Mouse (Mus musculus): ENCODE data around the gene Stx1b. TPM values are rescaled to one million over a fixed set of nuclear protein-coding genes. Genes with fewer than 3 reads are reported as not detected.

Stx1b gene
- total and polyA plus RNA-seq, 3 experiments = 0.08 to 0.31 TPM; not detected in 1

DNA sequence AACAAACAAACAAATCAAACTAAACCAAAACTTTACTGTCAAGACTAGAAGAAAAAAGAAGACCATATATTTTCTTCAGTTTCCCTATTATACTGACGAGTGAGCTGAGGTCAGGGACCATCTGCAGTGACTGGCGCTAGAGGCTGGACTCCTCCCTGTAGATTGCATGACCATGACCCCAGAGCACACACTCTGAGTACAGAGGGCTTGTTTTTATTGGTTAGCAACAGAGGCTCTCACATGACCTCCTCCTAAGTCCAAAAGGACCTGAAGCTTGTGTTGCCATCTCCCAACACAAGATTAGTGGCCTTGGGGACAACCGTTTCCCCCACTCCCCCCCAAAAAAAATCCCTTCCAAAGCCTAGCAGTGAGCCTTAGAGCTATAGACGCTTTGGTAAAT lies 10.5 kb downstream of the Stx1b start:
- Histone ChIP-seq H3K4me3 (replicated peaks in 1 of 3; ENCODE audit: low read depth in 2 of 3, low read length in 2 of 3, poor library complexity in 1 of 3) (no peak overlapping the region), H3K9ac (ENCODE audit: insufficient read depth, low read depth) (no peak overlapping the region), H3K27me3 (replicated peaks) (no peaks in the 10 kb centered on the region), H3K4me2 (ENCODE audit: insufficient read depth, low read depth, poor library complexity, severe bottlenecking) (no peak overlapping the region), H3K27ac (ENCODE audit: insufficient read depth, low read depth) (no peak overlapping the region), H3K36me3 (replicated peaks in 1 of 2; ENCODE audit: control insufficient read depth in 1 of 2, insufficient read depth in 1 of 2, low read length in 1 of 2) (no peaks in the 10 kb centered on the region), H3K4me1 (ENCODE audit: control insufficient read depth in 1 of 2, insufficient read depth in 2 of 2) (peaks cover 6 to 29% of the 10 kb centered on the region in 2 experiments), H3K9me3 (replicated peaks; ENCODE audit: low read length) (no peaks in the 10 kb centered on the region), H3K79me2 (replicated peaks; ENCODE audit: control insufficient read depth, extremely low read depth, insufficient read depth, poor library complexity, severe bottlenecking) (no peaks in the 10 kb centered on the region)
- TF ChIP-seq MEF2A (IDR thresholded peaks at IDR 0.05; ENCODE audit: borderline replicate concordance, low read depth, low read length) (no peak), RAD21 (IDR thresholded peaks at IDR 0.05; ENCODE audit: low read depth, low read length) (no peak)
- no peak for DNase-seq (ENCODE audit: extremely low read depth)
- in situ Hi-C loops (cut with MboI; ENCODE audit: low pct_ligation_motif_present, low pct_unique_long_range_greater_than_20kb, low sequenced_read_pairs) = no loop called here
- dilution Hi-C loops (cut with MboI; ENCODE audit: extremely low pct_ligation_motif_present, extremely low pct_unique_long_range_greater_than_20kb, low sequenced_read_pairs) = no loop called here

DNA sequence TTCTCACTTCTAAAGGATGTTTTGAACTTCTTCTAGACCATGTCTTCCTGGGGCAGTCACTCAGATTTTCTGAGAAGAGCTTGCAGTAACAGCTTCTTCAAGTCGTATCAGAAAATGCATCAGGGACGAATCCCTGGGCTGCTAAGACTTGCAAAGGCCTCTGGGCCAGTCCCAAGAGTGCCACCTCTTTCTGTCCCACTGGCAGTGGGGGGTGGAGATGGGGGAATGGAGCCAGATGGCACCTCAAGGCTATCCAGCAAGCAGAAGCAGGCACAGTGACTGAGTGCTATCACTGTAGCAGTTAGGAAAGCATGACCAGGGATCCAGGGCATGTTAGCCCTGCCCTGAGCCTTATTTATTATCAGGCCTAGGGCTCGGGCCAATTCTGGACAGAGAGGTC lies 12.1 kb downstream of the Stx1b start:
- H3K4me1 ChIP-seq (ENCODE audit: control insufficient read depth in 1 of 2, insufficient read depth in 2 of 2) = peaks cover 8 to 27% of the 10 kb centered on the region in 2 experiments
- H3K9me3 ChIP-seq (replicated peaks; ENCODE audit: low read length) = no peaks in the 10 kb centered on the region
- TF ChIP-seq SMC3 (IDR thresholded peaks at IDR 0.05; ENCODE audit: low read depth, low read length) = no peak
- TF ChIP-seq HCFC1 (IDR thresholded peaks at IDR 0.05; ENCODE audit: low read depth, low read length) = no peak
- TF ChIP-seq ZKSCAN1 (IDR thresholded peaks at IDR 0.05; ENCODE audit: borderline replicate concordance, low read depth, low read length) = no peak
- no peak for TF ChIP-seq USF1 (IDR thresholded peaks at IDR 0.05; ENCODE audit: low read depth, low read length)
- TF ChIP-seq POLR2AphosphoS2 (IDR thresholded peaks at IDR 0.05; ENCODE audit: low read depth, low read length) = no peak
- TF ChIP-seq BHLHE40 (IDR thresholded peaks at IDR 0.05; ENCODE audit: low read depth, low read length) = no peak
- TF ChIP-seq MXI1 (IDR thresholded peaks at IDR 0.05; ENCODE audit: low read depth, low read length) = no peak
- no peak for TF ChIP-seq NRF1 (IDR thresholded peaks at IDR 0.05; ENCODE audit: low read depth, low read length)
- no peak for TF ChIP-seq MYC (IDR thresholded peaks at IDR 0.05; ENCODE audit: low read depth, low read length)
- TF ChIP-seq UBTF (IDR thresholded peaks at IDR 0.05; ENCODE audit: low read depth, low read length) = no peak
- no peak for TF ChIP-seq ZNF384 (IDR thresholded peaks at IDR 0.05; ENCODE audit: low read depth, low read length)
- no peak for TF ChIP-seq MAZ (IDR thresholded peaks at IDR 0.05; ENCODE audit: low read depth, low read length)
- TF ChIP-seq PAX5 (IDR thresholded peaks at IDR 0.05; ENCODE audit: low read length) = no peak
- TF ChIP-seq TBP (conservative IDR thresholded peaks at IDR 0.05; ENCODE audit: low read depth, low read length) = no peak
- no peak for TF ChIP-seq POLR2A (IDR thresholded peaks at IDR 0.05; ENCODE audit: low read depth, low read length)
- no peak for TF ChIP-seq ZMIZ1 (IDR thresholded peaks at IDR 0.05; ENCODE audit: low read depth, low read length)
- no peak for TF ChIP-seq ZC3H11A (IDR thresholded peaks at IDR 0.05; ENCODE audit: low read depth, low read length)
- no peak for TF ChIP-seq ETS1 (conservative IDR thresholded peaks at IDR 0.05; ENCODE audit: low read depth, low read length)
- no peak for TF ChIP-seq E2F4 (IDR thresholded peaks at IDR 0.05; ENCODE audit: insufficient replicate concordance, low read depth, low read length)
- TF ChIP-seq RCOR1 (conservative IDR thresholded peaks at IDR 0.05; ENCODE audit: low read depth, low read length) = no peak
- dilution Hi-C loops (cut with MboI; ENCODE audit: extremely low pct_ligation_motif_present, extremely low pct_unique_long_range_greater_than_20kb, low sequenced_read_pairs) (no loop called here), in situ Hi-C loops (cut with MboI; ENCODE audit: low pct_ligation_motif_present, low pct_unique_long_range_greater_than_20kb, low sequenced_read_pairs) (no loop called here)
- H3K79me2 ChIP-seq (replicated peaks; ENCODE audit: control insufficient read depth, extremely low read depth, insufficient read depth, poor library complexity, severe bottlenecking) = no peaks in the 10 kb centered on the region
- H3K4me3 ChIP-seq (replicated peaks in 1 of 3; ENCODE audit: low read depth in 2 of 3, low read length in 2 of 3, poor library complexity in 1 of 3) = no peak overlapping the region
- no peak for DNase-seq (ENCODE audit: extremely low read depth)
- H3K4me2 ChIP-seq (ENCODE audit: insufficient read depth, low read depth, poor library complexity, severe bottlenecking) = no peak overlapping the region
- no peaks in the 10 kb centered on the region for H3K36me3 ChIP-seq (replicated peaks in 1 of 2; ENCODE audit: control insufficient read depth in 1 of 2, insufficient read depth in 1 of 2, low read length in 1 of 2)
- H3K9ac ChIP-seq (ENCODE audit: insufficient read depth, low read depth) = no peak overlapping the region
- no peaks in the 10 kb centered on the region for H3K27me3 ChIP-seq (replicated peaks)
- no peak overlapping the region for H3K27ac ChIP-seq (ENCODE audit: insufficient read depth, low read depth)

Data from CH12.LX (cell line).